Mouse (Mus musculus) thymus, postnatal 0 days (tissue): ENCODE measurements around the gene C2cd4c. TPM values are rescaled to one million over a fixed set of nuclear protein-coding genes. Genes with fewer than 3 reads are reported as not detected.

ENCODE experiments used
- DNase-seq: peaks from one replicate; pipeline ENCODE4 v3.0.0-alpha.2; 2015; ENCODE audit warnings: low spot score
- polyA plus RNA-seq: library from polyadenylated mRNA; unstranded; fragments of >200 nt; fragmentation: Nextera tagmentation; extraction: Ambion mirVana; gene quantifications from 2 replicates; pipeline ENCODE4 v1.2.1, GENCODE M21; 2015

The C2cd4c gene
- polyA plus RNA-seq, 1 experiment from 2014 or later: not detected

DNA sequence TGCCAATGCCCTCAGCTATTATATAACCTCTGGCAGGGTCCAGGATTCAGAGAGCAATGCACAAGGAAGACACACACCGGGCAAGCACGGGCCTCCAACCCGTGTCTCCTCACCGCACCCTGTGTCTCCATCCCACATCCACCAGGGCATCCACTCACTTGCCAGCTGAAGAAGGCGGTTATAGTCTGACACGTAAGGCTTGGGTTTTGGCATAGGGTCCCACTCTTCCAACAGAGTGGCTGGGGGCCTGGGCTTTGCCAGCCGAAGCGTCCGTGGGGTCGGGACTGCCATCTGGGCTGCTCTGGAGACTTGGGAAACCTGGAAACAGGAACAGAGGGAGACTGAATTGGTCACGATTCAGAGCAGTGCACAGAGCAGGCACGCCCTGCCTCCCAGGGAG lies 34.0 kb downstream of the C2cd4c start:
- DNase-seq: no peak

DNA sequence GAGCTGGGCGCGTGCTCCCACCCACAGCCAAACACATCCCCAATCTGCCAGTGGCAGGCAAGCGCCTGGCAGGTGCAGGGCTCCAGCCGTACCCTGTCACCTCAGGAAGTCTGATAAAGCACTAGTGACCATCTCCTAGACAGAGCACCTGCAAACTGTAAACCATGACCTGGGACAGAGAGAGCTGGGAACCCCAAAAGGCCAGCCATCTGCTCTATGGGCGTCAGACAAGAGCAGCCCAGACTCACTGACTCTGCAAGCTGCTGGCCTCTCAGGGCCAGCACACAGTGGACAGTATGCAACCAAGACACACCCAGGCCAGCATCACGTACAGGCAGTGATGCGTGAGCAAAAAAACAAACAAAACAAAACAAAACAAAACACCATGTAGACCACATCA lies 34.9 kb downstream of the C2cd4c start:
- no peak for DNase-seq

- no peak for DNase-seq
These were observed 35.5 kb downstream of the C2cd4c start for GRCm38 (mm10) chr10:79578276-79578675.

DNA sequence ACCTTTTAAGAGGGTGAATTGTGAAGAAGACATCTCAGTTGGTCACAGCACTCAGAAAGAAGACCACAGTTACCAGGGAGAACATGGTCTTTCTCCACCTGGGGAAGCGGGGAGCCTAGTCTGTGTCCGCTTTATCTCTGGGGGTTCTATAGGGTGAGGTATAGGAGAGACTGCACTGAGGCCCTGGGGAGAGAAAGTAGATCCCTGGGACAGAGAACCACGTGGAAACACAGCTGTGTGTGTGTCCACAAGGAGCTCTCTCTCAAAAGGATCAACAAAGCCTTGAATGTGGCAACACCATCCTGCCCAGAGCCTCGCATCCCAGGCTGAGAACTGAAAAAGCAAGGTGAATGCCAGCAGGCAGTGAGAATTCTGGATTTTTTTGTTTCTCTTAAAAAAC lies 36.4 kb downstream of the C2cd4c start:
- DNase-seq: no peak

DNA sequence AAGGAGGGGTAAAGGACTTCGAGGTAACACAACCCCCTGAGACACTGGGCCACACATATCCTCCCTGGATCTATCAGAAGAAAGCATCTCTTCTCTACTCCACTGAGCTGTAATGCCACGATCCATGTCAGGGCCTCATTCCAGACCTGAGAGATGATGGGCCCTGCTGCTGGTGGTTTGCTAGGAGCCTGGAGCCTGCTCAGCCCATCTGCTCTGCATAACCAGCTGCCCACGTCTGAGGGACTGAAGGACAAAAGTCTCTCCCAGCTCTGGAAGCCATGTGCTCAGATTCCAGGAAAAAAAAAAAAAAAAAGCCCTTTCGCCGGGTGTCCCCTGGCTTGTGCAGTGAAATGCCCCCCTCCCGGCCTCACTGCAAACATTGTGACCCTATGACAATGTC lies 38.1 kb downstream of the C2cd4c start:
- DNase-seq: no peak

DNA sequence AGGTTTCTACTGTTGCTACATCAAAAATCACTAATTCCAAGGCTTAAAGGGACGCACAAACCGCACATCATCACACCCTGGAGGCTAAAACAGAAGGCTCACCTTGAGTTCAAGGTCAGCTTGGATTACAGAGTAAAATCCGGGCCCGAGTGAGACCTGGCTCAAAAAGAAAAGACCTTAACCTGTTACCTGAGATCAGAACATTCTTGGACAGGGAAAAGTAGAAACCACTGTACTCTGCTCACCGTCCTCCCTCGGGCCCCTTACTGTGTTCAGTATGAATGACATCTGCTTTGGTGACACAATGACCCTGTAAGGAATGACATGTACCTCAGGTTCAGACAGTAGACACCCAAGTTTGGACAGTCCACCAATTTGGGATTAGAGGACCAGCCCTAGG lies 39.0 kb downstream of the C2cd4c start:
- DNase-seq: no peak

DNA sequence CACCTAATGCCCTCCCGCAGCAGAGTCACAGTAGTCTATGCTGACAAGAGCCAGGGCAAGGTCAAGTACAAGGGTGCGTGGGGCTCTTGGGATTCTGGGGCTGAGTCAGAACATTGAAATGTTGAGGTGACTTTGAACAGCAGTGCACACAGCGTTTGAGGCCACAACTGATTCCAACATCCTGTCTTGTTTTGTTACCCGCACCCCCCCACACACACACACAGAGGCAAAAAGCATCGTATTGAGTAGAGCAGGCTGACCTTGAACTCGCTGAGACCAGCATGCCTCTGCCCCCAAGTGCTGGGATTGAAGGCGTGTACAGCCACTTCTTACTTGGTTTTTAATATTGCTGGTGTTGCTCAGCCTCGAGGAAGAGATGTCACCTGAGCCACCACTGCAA lies 39.5 kb downstream of the C2cd4c start:
- DNase-seq: no peak

DNA sequence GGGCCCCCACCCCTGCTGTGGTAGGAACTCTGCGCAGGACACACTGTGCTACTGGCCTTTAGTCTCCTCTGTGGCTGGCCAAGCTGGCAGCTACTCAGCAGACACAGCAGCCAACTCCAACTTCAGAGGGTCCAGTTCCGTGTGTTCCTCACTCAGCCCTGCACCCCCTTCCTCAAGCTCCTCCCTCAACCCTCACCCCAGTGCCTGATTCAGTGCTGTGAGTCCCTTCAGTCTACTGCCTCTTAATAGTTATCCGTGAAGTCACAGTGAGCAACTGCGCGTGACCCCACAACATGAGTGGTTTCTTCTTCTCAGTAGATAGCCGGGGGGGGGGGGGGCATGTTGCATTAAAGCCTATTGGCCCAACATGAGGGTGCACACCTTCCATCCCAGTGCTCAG lies 40.2 kb downstream of the C2cd4c start:
- no peak for DNase-seq

DNA sequence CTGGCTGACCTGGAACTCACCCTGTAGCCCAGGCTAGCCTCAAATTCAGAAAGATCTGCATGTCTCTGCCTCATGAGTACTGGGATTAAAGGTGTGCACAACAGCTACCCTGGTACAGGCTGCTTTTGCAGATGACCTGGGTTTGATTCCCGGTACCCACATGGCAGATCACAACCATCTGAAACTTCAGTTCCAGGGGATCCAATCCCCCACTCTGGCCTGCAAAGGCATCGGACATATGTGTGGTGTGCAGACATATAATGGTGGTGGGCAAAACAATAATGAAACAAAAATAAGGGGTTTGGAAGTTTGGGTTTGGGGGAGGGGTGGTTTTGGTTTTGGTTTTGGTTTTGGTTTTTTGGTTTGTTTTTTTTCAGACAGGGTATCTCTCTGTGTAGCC lies 42.5 kb downstream of the C2cd4c start:
- no peak for DNase-seq

DNA sequence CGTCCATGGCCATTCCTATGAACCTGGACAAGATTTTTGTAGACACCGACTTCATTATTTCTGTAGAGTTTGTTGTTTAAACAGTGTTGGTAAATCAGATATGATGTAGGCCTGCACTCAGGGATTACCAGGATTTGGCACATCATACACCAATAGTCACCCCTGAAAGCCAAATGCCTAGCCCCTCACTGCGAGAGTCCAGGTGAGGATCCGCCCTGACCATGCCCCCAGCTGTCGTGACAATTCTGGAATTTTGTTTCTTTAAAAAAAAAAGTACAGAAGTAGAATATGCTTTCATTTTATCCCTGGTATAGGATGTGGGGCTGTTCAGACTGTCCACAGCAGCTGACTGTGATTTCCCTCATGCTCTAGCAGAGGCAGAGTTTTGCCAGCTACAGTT lies 43.9 kb downstream of the C2cd4c start:
- DNase-seq: no peak

GRCm38 (mm10) chr10:79559716-79560115 lies 54.1 kb downstream of the C2cd4c start:
- no peak for DNase-seq

GRCm38 (mm10) chr10:79557496-79557895 lies 56.3 kb downstream of the C2cd4c start:
- no peak for DNase-seq

DNA sequence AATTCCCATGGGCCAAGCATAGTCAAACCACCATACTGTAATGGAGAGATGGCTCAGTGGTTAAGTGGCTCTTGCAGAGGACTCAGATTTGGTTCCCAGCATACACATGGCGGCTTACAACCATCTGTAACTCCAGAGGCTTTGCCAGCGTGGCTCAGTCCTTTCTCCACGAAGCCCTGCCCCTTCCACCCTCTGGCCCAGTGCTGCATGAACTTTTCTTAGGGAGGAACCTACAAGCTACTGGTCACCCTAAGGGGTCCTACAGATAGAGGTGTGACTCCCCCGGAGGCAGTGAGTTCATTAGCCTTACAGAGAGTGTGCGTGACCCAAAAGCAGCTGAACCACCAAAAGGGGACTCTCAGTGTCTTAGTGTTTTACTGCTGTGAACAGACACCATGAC lies 56.9 kb downstream of the C2cd4c start:
- DNase-seq: no peak

Other genes starting within 250 kb of the C2cd4c start
- gene Vmn2r83, start 145.3 kb downstream of the C2cd4c start, polyA plus RNA-seq: not detected in 2 replicates
- gene Plpp2, start 80.2 kb downstream of the C2cd4c start, polyA plus RNA-seq: 3.3 and 4.2 TPM in 2 replicates
- gene Mier2, start 58.8 kb downstream of the C2cd4c start, polyA plus RNA-seq: 32.4 and 32.7 TPM in 2 replicates
- not detected in 2 replicates for gene Theg, start 26.7 kb downstream of the C2cd4c start, polyA plus RNA-seq
- 0.24 and 0.26 TPM in 2 replicates for gene Shc2, start 23.9 kb upstream of the C2cd4c start, polyA plus RNA-seq
- 0.10 TPM in 1 of 2 replicates, not detected in the other for gene Odf3l2, start 31.7 kb upstream of the C2cd4c start, polyA plus RNA-seq
- gene Madcam1, start 50.5 kb upstream of the C2cd4c start, polyA plus RNA-seq: 2.4 and 3.4 TPM in 2 replicates
- 56.0 and 58.2 TPM in 2 replicates for gene Tpgs1, start 55.3 kb upstream of the C2cd4c start, polyA plus RNA-seq
- gene Cdc34, start 68.2 kb upstream of the C2cd4c start, polyA plus RNA-seq: 138 and 141 TPM in 2 replicates
- gene Gzmm, start 75.0 kb upstream of the C2cd4c start, polyA plus RNA-seq: 0.35 and 0.48 TPM in 2 replicates
- gene Bsg, start 90.5 kb upstream of the C2cd4c start, polyA plus RNA-seq: 376 and 398 TPM in 2 replicates
- gene Hcn2, start 102.6 kb upstream of the C2cd4c start, polyA plus RNA-seq: 0.05 TPM in 1 of 2 replicates, not detected in the other
- gene Polrmt, start 132.6 kb upstream of the C2cd4c start, polyA plus RNA-seq: 35.2 and 39.5 TPM in 2 replicates
- gene Fgf22, start 141.1 kb upstream of the C2cd4c start, polyA plus RNA-seq: 0.23 TPM in 1 of 2 replicates, not detected in the other
- 74.1 and 80.0 TPM in 2 replicates for gene Rnf126, start 152.9 kb upstream of the C2cd4c start, polyA plus RNA-seq
- gene Fstl3, start 163.2 kb upstream of the C2cd4c start, polyA plus RNA-seq: 5.4 and 6.0 TPM in 2 replicates
- 31.6 and 32.5 TPM in 2 replicates for gene Prss57, start 176.9 kb upstream of the C2cd4c start, polyA plus RNA-seq
- gene Palm, start 179.5 kb upstream of the C2cd4c start, polyA plus RNA-seq: 50.5 and 51.3 TPM in 2 replicates
- 7.5 and 10.5 TPM in 2 replicates for gene Misp, start 207.0 kb upstream of the C2cd4c start, polyA plus RNA-seq
- gene Ptbp1, start 240.4 kb upstream of the C2cd4c start, polyA plus RNA-seq: 217 and 246 TPM in 2 replicates